Mouse (Mus musculus): ENCODE results near the gene Trir. TPM values are rescaled to one million over a fixed set of nuclear protein-coding genes. Genes with fewer than 3 reads are reported as not detected.

Trir gene
- polyA plus RNA-seq, 1 experiment from 2014 or later = 50.0 TPM

DNA sequence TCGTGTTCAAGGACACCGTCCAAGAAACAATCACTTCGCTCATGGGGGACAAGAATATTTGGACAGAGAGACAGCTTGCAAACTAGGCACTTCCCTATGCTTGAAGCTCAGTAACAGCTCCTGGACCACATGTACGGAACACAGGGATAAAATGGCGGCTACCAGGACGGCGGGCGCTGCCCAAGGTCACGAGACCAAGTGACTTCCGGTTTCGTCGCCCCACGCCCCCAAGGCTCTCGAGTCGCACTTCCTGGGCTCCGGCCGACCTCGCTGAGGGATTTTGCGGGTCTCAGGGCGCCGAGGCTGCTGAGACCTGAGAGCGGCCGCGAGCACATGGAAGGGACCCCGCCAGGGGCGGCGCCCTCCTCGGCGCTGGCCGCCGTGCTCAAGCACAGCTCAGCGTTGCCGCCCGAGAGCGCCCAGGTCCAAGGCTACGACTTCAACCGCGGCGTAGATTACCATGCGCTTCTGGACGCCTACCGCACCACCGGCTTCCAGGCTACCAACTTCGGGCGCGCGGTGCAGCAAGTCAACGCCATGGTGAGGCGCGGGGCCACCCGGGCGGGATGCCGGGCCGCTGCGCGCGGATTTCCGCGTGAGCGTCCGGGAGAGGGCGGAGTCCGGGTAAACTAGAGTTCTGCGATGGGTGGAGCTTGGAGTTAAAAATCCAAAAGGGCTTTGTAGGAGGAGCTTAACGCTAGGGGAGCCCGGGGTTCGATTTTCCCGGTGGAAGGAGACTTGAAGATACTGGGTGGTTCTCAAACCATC lies 45.1 kb downstream of the Trir start, which contains the start of gene Dhps:
Gene Dhps (plus strand): TSS at position 244 of the 768 bp plus-strand sequence.
- peak within 1 kb of the TSS; percentile 92 for H3K27ac ChIP-seq (ENCODE audit: low read length)
- H3K4me3 ChIP-seq (ENCODE audit: low read depth, low read length) = peak within 1 kb of the TSS; percentile 96
- no peaks in the 10 kb centered on the region for H3K27me3 ChIP-seq (ENCODE audit: control insufficient read depth, insufficient read depth, low read depth, low read length)
- peak; percentile 83 for ATAC-seq (ENCODE audit: low read depth)
- H3K4me2 ChIP-seq (ENCODE audit: low read depth, low read length) = peak within 1 kb of the TSS; percentile 89
- H3K36me3 ChIP-seq (ENCODE audit: control insufficient read depth, insufficient read depth) = peaks cover 18% of the 10 kb centered on the region
- peaks cover 41% of the 10 kb centered on the region for H3K4me1 ChIP-seq (ENCODE audit: control insufficient read depth, low read depth, low read length)
- under 1% methylated on average over 68 of the region's 68 CpGs for WGBS (ENCODE audit: insufficient replicate concordance)
- H3K9ac ChIP-seq (ENCODE audit: low read depth, low read length) = peak within 1 kb of the TSS; percentile 90
- H3K9me3 ChIP-seq (replicated peaks; ENCODE audit: control insufficient read depth, low read length) = no peaks in the 10 kb centered on the region

DNA sequence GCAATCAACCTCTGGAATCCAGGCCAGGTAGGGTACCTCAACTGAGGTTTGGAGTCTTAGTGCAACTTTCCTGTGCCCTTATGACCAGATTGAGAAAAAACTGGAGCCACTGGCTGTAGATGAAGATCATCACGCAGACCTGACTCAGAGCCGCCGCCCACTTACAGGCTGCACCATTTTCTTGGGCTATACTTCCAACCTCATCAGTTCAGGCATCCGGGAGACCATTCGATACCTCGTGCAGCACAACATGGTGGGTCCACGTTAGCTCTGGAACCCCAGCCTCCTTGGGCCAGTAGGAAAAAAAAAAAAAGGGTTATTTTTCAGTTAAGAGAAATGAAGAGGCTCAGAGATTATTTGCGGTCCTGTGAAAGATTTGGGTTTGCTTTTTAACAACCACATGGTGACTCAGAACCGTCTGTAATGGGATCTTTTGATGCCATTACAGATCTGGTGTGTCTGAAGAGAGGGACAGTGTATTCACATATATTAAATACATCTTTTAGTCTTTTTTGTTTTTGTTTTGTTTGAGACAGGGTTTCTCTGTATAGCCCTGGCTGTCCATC lies 45.8 kb downstream of the Trir start:
- peak overlapping the region; percentile 92 for H3K27ac ChIP-seq (ENCODE audit: low read length)
- peak overlapping the region; percentile 96 for H3K4me3 ChIP-seq (ENCODE audit: low read depth, low read length)
- H3K4me2 ChIP-seq (ENCODE audit: low read depth, low read length) = peak overlapping the region; percentile 89
- no peak for ATAC-seq (ENCODE audit: low read depth)
- peak overlapping the region; percentile 90 for H3K9ac ChIP-seq (ENCODE audit: low read depth, low read length)
- peaks cover 18% of the 10 kb centered on the region for H3K36me3 ChIP-seq (ENCODE audit: control insufficient read depth, insufficient read depth)
- no peaks in the 10 kb centered on the region for H3K27me3 ChIP-seq (ENCODE audit: control insufficient read depth, insufficient read depth, low read depth, low read length)
- H3K4me1 ChIP-seq (ENCODE audit: control insufficient read depth, low read depth, low read length) = peaks cover 44% of the 10 kb centered on the region
- H3K9me3 ChIP-seq (replicated peaks; ENCODE audit: control insufficient read depth, low read length) = no peaks in the 10 kb centered on the region
- 32% methylated on average over 9 of the region's 9 CpGs for WGBS (ENCODE audit: insufficient replicate concordance)

DNA sequence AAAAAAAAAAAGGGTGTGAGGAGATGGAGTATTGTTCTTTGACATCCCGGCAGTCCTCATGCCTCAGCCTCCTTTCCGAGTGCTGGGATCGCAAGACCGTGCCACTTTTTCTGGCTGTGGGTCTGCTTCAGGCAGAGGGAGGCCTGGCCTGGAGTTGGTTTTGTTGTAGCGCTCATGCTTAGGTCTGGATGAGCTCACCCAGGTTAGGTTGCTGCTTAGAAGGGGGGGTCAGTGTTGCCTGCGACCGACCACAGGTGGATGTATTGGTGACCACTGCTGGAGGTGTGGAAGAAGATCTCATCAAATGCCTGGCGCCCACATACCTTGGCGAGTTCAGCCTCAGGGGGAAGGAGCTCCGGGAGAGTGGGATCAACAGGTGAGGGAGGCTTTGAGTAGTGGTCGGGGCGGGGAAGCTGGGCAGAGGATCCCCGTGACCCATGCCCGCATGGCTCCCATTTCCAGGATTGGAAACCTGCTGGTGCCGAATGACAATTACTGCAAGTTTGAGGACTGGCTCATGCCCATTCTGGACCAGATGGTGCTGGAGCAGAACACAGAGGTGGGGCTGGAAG lies 46.5 kb downstream of the Trir start:
- no peak overlapping the region for H3K4me3 ChIP-seq (ENCODE audit: low read depth, low read length)

DNA sequence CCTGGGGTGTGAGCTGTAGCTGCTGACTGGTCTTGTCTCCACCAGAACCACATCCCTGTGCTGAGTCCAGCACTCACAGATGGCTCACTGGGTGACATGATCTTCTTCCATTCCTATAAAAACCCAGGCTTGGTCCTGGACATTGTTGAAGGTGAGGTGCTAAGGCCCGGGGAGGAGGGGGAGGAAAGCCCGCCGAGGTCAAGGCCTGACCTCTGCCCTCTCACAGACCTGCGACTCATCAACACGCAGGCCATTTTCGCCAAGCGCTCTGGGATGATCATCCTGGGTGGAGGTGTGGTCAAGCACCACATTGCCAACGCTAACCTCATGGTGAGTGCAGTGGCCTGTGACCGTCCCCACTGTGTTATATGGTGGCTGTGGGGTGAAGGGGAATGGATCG lies 47.5 kb downstream of the Trir start:
- Histone ChIP-seq H3K9me3 (replicated peaks; ENCODE audit: control insufficient read depth, low read length) (no peaks in the 10 kb centered on the region), H3K9ac (ENCODE audit: low read depth, low read length) (no peak overlapping the region), H3K36me3 (ENCODE audit: control insufficient read depth, insufficient read depth) (peaks cover 21% of the 10 kb centered on the region), H3K4me3 (ENCODE audit: low read depth, low read length) (no peak overlapping the region), H3K4me2 (ENCODE audit: low read depth, low read length) (no peak overlapping the region), H3K27me3 (ENCODE audit: control insufficient read depth, insufficient read depth, low read depth, low read length) (no peaks in the 10 kb centered on the region), H3K4me1 (ENCODE audit: control insufficient read depth, low read depth, low read length) (peaks cover 47% of the 10 kb centered on the region), H3K27ac (ENCODE audit: low read length) (peak overlapping the region; percentile 13; the same call in 1 of the 2 replicates)
- WGBS (ENCODE audit: insufficient replicate concordance) = 79% methylated on average over 10 of the region's 10 CpGs
- ATAC-seq (ENCODE audit: low read depth) = no peak

More for the DNA sequence above, 46.5 kb downstream of the Trir start:
- no peak for ATAC-seq (ENCODE audit: low read depth)
- no peak overlapping the region for H3K27ac ChIP-seq (ENCODE audit: low read length)
- no peak overlapping the region for H3K9ac ChIP-seq (ENCODE audit: low read depth, low read length)
- no peaks in the 10 kb centered on the region for H3K9me3 ChIP-seq (replicated peaks; ENCODE audit: control insufficient read depth, low read length)
- H3K36me3 ChIP-seq (ENCODE audit: control insufficient read depth, insufficient read depth) = peaks cover 18% of the 10 kb centered on the region
- H3K4me2 ChIP-seq (ENCODE audit: low read depth, low read length) = no peak overlapping the region
- no peaks in the 10 kb centered on the region for H3K27me3 ChIP-seq (ENCODE audit: control insufficient read depth, insufficient read depth, low read depth, low read length)
- WGBS (ENCODE audit: insufficient replicate concordance) = 87% methylated on average over 15 of the region's 15 CpGs
- peaks cover 44% of the 10 kb centered on the region for H3K4me1 ChIP-seq (ENCODE audit: control insufficient read depth, low read depth, low read length)

DNA sequence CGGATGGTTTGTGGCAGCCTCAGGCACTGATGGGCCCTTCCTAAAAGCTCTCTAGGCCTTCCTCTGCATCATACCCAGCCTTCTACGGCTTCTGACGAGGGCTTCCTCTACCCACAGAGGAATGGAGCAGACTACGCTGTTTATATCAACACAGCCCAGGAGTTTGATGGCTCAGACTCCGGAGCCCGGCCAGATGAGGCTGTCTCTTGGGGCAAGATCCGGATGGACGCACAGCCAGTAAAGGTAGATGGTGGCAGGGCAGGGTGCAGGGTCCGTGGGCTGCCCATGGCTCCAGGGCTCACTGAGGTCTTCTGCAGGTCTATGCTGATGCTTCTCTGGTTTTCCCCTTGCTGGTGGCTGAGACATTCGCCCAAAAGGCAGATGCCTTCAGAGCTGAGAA lies 48.0 kb downstream of the Trir start:
- peak overlapping the region; percentile 13 for H3K27ac ChIP-seq (ENCODE audit: low read length)
- H3K4me2 ChIP-seq (ENCODE audit: low read depth, low read length) = no peak overlapping the region
- no peak for ATAC-seq (ENCODE audit: low read depth)
- H3K9ac ChIP-seq (ENCODE audit: low read depth, low read length) = no peak overlapping the region
- 84% methylated on average over 10 of the region's 10 CpGs for WGBS (ENCODE audit: insufficient replicate concordance)
- H3K4me1 ChIP-seq (ENCODE audit: control insufficient read depth, low read depth, low read length) = peaks cover 51% of the 10 kb centered on the region
- peaks cover 21% of the 10 kb centered on the region for H3K36me3 ChIP-seq (ENCODE audit: control insufficient read depth, insufficient read depth)
- H3K27me3 ChIP-seq (ENCODE audit: control insufficient read depth, insufficient read depth, low read depth, low read length) = no peaks in the 10 kb centered on the region
- no peaks in the 10 kb centered on the region for H3K9me3 ChIP-seq (replicated peaks; ENCODE audit: control insufficient read depth, low read length)
- no peak overlapping the region for H3K4me3 ChIP-seq (ENCODE audit: low read depth, low read length)

DNA sequence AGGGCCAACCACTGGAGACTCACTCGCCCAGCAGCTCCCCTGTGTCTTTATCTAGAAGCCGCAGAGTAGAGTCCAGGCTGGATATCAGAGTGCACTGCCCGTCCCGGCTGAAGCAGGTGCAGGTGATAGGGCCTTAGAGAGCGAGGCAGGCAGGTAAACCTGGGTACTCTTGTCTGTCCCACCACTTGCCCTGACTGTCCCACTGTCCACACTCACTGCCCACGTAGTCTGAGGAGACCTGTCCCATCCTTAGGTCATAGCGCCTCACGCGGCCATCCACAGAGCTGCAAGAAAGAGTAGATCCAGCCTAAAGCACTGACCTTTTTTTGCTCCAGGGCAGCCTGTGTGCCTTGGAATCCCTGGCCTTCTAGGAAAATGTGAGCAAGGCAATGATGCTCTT lies 49.4 kb downstream of the Trir start:
- 58% methylated on average over 9 of the region's 9 CpGs for WGBS (ENCODE audit: insufficient replicate concordance)

DNA sequence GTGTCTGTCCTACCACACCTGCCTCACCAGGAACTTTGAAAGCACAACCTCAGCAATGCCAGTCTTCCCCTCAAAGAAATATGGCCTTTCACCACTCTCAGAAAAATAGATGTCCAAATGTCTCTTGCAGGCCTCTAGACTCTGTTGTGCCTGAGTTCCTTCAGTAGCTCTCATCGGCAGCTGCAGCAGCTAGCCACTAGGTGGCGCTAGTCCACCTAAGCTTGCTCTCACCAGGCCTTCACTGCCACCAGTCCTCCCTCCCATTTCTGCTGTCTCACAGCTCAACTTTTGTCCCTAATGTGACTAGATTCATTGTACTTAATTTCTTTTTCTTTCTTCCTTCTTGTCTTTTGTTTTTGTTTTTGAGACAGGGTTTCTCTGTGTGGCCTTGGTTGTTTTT lies 50.4 kb downstream of the Trir start:
- Histone ChIP-seq H3K36me3 (ENCODE audit: control insufficient read depth, insufficient read depth) (peaks cover 21% of the 10 kb centered on the region), H3K27me3 (ENCODE audit: control insufficient read depth, insufficient read depth, low read depth, low read length) (no peaks in the 10 kb centered on the region), H3K4me1 (ENCODE audit: control insufficient read depth, low read depth, low read length) (peaks cover 53% of the 10 kb centered on the region), H3K4me3 (ENCODE audit: low read depth, low read length) (no peak overlapping the region), H3K9me3 (replicated peaks; ENCODE audit: control insufficient read depth, low read length) (no peaks in the 10 kb centered on the region), H3K9ac (ENCODE audit: low read depth, low read length) (peak overlapping the region; percentile 30; the same call in 1 of the 2 replicates), H3K27ac (ENCODE audit: low read length) (peak overlapping the region; percentile 39; the same call in 1 of the 2 replicates), H3K4me2 (ENCODE audit: low read depth, low read length) (no peak overlapping the region)
- WGBS (ENCODE audit: insufficient replicate concordance) = 0% methylated on average over 2 of the region's 2 CpGs
- ATAC-seq (ENCODE audit: low read depth) = peak; percentile 38; the same call in 1 of the 2 replicates

More for the DNA sequence above, 49.4 kb downstream of the Trir start:
- H3K36me3 ChIP-seq (ENCODE audit: control insufficient read depth, insufficient read depth) = peaks cover 21% of the 10 kb centered on the region
- H3K9ac ChIP-seq (ENCODE audit: low read depth, low read length) = no peak overlapping the region
- H3K4me2 ChIP-seq (ENCODE audit: low read depth, low read length) = peak overlapping the region; percentile 24
- H3K4me3 ChIP-seq (ENCODE audit: low read depth, low read length) = no peak overlapping the region
- peaks cover 47% of the 10 kb centered on the region for H3K4me1 ChIP-seq (ENCODE audit: control insufficient read depth, low read depth, low read length)
- H3K27ac ChIP-seq (ENCODE audit: low read length) = peak overlapping the region; percentile 22
- no peaks in the 10 kb centered on the region for H3K27me3 ChIP-seq (ENCODE audit: control insufficient read depth, insufficient read depth, low read depth, low read length)
- peak; percentile 52 for ATAC-seq (ENCODE audit: low read depth)
- no peaks in the 10 kb centered on the region for H3K9me3 ChIP-seq (replicated peaks; ENCODE audit: control insufficient read depth, low read length)

All from liver, embryonic 16.5 days (tissue).